Mouse (Mus musculus) thymus, adult 2 months (tissue): ENCODE measurements around the gene Cdk10.

Source experiments
- CTCF ChIP-seq: fragments of 200-500 bp; IDR thresholded peaks from 2 replicates; pipeline ENCODE4 v1.5.1; 2012; ENCODE audit warnings: mild to moderate bottlenecking, control low read depth, low read length, moderate library complexity, borderline replicate concordance; ENCODE audit not compliant: control insufficient read depth, poor library complexity, insufficient read depth; ENCODE audit errors: extremely low read depth
- POLR2A ChIP-seq: fragments of 200-500 bp; IDR thresholded peaks from 2 replicates; pipeline ENCODE4 v1.6.1; 2012; ENCODE audit warnings: mild to moderate bottlenecking, low read length, control low read depth, moderate library complexity; ENCODE audit not compliant: control insufficient read depth, poor library complexity, insufficient read depth; ENCODE audit errors: extremely low read depth

DNA sequence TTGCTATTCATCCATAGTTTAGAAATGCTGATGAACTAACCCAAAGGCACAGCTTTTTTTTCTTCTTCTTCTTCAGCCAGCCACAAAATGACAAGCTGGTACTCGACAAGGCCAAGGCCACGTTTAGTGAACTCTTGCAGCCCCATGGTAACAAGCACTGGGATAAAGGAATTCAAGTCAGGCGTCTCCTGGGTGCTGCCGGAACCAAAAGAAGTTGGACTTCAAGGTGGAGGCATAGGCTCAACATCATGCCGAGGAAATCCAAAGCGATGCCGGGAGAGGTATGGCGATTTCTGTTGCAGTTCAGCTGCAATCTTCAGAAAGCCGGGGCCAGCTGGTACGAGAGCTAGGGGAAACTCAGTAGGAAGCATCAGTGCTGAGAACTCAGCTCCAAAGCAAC is 14.8 kb downstream of the Cdk10 start:
- no peak for TF ChIP-seq CTCF
- TF ChIP-seq POLR2A, result no peak
